Mouse (Mus musculus): ENCODE measurements around the gene 4933405L10Rik. TPM values are rescaled to one million over a fixed set of nuclear protein-coding genes. Genes with fewer than 3 reads are reported as not detected.

4933405L10Rik gene
- total RNA-seq (2021), result not detected
- long read RNA-seq, experiment 1, result 0 reads
- long read RNA-seq, experiment 2, result 0 reads

DNA sequence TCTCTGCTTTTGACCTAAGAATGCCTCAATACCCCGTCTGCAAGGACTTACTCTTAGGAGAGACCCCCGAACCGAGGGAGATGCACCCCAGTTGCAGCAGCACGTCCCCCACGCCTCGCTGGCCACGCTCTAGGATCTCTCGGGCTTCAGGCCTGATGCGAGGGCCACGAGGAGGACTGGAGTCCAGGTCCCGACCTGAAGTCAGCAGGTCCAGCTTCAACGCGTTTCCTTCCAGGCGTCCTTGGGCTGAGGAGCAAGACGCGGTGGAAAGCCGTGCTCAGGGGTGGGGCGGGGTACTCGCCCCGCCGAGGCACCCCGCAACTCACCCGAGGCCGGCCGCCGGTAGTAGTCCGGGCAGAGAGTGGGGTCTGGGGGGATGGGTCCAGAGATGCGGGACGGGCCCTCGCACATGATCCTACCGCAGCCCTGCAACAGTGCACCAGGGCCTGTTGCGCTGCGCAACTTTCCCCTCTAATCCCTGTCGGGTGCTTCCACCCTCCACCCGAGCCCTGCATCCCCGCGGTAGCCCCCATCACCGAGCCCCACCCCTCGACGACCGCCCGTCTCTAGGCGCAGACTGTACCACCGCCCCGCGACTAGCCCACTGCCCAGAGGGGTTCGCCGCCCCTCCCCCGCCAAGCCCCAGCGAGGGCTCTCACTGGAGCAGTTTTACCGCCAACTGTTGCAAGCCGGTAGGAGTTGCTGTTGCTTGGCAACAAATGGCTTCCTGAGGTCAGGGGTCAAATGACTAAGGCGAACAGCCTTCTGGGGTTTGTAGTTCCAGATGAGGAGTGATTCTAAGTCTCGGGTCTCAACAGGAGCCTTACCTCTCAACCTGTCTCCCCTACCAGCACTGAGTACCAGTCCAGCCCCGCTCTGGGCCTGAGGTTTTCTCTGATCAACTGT is at the start of gene 4933405L10Rik, which contains the start of gene Enkd1:
TSS of gene 4933405L10Rik (plus strand) at position 158 of the 906 bp plus-strand sequence.
TSS of gene Enkd1 (minus strand) at position 713 of the 906 bp plus-strand sequence.
- DNase-seq, result peak; percentile 90

DNA sequence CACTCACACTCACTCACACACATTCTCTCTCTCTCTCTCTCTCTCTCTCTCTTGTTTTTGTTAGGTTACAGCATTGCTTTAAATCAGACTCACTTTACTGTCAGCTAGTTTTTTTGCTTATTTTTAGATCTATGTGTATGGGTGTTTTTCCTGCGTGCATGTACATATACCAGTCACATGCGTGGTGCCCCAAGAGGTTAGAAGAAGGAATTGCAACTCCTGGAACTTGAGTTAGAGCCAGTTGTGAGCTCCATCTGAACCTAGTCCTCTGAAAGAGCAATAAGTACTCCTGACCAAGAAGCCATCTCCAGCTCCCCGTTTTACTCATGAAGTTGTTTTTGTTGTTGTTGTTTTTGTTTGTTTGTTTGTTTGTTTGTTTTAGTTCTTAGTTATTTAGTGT is 46.3 kb upstream of the 4933405L10Rik start:
- DNase-seq, result peak; percentile 14

DNA sequence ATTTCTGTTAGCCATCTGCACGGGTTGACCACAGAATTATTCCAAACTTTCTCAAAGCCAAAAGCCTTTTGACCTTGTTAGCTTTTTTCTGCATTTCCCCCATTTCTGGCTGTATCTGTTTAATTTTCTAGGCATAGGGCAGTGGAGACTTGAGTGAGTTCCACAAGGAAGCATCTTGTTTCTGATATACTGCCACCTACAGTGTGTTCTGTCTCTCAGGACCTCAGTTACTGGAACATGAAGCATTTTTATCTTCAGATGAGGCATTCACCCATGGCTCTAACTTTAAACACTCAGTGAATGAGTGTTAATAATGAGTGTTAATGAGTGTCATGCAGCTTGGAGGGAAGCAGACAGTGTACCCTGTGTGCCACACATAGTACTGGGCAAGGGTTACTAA is 29.6 kb upstream of the 4933405L10Rik start:
- no peak for DNase-seq

DNA sequence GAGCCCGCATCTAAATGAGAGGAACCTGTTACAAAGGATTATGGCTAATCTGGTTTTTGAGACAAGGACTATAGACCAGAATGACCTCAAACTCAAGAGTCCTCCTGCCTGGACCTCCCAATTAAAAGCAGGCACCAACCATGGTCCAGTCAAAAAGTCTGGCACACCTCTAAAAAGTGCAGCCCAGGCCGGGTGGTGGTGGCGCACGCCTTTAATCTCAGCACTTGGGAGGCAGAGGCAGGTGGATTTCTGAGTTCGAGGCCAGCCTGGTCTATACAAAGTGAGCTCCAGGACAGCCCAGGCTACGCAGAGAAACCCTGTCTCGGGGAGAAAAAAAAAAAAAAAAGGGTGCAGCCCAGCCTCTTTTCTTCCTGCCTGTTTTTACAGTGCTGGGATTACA is 22.1 kb upstream of the 4933405L10Rik start:
- DNase-seq, result no peak

DNA sequence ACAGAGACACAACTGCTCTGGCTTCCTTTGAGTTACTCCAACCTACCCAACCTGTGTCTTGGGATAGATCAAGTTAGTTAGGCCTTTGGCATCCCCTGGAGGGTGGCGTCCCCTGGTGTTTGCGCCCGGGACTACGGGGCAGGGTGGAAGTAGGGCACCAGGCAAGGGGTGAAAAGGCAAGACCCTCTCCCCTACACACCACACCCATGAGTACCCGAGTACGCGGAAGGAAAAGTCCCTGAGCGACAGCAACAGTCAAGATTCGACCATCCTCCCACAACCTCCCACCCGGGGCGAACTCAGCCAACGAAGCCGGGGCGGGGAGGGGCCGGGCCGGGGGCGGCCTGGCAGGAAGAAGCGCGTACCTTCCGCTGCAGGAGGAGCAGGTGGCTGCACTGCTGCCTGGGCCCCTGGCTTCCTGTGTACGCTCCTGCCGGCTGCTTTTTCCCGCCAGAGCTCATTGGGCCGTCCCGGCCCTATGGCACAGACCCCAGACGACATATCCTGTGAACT is 21.6 kb upstream of the 4933405L10Rik start, which contains the start of gene Carmil2:
TSS of gene Carmil2 (plus strand) at position 479 of the 513 bp plus-strand sequence.
- DNase-seq, result peak; percentile 84

DNA sequence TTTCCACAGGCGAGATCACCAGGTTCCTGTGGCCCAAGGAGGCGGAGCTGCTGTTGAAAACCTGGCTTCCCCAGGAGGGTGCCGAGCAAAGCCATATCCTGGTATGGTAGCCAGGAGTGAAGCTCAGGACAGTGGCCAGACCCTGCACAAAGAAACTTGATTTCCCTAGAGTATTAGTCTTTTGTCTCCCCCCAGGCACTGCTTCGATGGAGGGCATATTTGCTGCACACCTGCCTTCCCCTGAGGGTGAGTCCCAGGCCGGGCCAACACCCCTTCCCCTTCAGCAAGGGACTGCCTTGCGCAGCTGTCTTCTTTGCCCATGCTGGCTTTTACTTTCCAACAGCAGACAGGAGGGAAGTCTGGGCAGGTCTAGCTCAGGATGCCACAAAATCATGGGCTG is 20.9 kb upstream of the 4933405L10Rik start:
- DNase-seq, result no peak

DNA sequence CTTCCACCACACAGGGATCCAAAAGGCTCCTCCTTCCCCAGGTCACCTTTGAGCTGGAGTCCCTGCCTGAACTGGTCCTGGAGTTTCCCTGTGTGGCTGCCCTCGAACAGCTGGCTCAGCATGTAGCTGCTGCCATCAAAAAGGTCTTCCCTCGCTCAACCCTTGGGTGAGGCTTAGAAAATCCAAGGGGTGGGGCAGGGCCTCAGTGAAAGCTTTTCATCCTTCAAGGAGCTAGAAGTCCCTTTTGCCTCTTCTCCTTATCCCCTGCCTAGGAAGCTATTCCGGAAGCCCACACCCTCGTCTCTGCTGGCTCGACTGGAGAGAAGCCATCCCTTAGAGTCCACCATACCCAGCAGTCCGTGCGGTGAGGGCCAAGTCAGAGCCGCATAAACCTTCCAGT is 19.9 kb upstream of the 4933405L10Rik start:
- no peak for DNase-seq

DNA sequence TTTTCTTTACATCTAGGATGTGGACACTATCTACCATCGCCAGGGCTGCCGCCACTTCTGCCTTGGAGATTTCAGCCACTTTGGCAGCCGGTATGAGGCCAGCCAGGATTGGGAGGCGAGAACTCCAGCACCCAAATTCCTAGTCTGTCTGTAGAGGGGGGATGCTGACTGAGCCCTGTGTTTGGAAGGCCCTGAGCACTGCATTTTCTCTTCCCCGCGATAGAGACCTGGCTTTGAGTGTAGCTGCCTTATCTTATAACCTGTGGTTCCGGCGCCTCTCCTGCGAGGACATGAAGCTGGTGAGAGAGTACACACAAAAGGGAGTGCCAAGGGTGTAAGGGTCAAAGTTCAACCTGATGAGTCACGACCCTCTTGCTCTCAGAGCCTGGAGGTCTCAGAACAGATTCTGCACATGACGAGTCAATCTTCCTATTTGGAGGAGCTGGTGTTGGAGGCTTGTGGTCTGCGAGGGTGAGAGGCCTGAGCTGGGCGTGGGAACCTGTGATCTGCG is 19.2 kb upstream of the 4933405L10Rik start:
- DNase-seq, result no peak

DNA sequence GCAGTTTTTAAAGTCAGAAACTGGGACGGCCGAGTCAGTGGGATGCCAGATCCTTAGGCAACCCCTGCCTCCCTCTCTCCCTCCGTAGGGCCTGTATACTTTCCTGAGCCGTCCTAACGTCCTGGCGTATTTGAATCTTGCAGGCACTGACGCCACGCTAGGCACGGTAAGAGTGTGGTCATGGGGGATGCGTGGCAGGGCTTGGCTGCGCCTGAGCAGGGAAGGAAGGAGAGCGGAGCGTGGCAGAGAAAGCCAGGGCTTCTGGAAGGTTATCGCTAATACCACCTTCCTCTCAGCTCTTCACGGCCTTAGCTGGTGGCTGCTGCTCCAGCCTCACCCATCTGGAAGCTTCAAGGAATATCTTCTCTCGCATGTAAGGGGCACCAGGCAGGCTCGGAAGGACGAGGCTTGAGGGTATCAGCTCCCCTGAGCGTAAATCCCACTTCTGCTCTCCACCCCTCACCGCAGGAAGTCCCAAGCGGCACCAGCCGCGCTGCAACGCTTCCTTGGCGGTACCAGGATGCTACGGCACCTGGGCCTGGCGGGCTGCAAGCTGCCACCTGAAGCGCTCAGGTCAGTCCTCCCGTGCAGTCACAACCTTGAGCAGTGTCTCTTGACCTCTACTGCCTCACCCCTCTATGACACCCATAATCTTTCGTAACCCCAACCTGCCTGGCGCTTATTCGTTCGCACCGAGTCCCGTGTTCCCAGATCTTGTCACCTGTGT is 18.0 kb upstream of the 4933405L10Rik start:
- no peak for DNase-seq

DNA sequence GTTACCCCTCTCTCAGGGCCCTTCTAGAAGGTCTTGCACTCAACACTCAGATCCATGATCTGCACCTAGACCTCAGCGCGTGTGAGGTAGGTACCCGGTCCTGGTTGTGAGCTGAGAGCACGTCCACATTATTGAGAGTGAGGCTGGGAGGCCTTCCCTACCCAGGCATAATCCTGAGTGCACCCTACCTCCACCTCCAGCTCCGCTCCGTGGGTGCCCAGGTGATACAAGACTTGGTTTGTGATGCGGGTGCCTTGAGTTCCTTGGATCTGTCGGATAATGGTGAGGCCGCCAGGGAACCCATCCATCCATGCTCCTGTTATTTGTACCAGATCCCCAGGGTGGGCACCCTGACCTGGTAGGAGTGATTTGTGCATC is 17.5 kb upstream of the 4933405L10Rik start:
- no peak for DNase-seq

DNA sequence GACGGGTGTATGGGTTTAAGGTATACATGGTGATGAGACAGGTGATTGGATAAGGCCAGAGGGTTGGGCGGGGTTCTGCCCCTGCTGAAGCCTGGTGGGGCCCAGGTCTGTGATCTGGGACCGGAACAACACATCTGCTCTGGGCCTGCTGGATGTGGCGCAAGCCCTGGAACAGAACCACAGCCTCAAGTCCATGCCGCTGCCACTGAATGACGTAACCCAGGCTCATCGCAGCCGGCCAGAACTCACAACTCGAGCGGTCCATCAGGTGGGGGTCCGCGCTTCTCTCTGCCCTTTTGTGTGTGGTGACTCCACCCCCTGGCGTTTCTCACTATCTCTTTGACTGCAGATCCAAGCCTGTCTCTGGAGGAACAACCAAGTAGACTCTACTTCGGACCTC is 16.5 kb upstream of the 4933405L10Rik start:
- no peak for DNase-seq

DNA sequence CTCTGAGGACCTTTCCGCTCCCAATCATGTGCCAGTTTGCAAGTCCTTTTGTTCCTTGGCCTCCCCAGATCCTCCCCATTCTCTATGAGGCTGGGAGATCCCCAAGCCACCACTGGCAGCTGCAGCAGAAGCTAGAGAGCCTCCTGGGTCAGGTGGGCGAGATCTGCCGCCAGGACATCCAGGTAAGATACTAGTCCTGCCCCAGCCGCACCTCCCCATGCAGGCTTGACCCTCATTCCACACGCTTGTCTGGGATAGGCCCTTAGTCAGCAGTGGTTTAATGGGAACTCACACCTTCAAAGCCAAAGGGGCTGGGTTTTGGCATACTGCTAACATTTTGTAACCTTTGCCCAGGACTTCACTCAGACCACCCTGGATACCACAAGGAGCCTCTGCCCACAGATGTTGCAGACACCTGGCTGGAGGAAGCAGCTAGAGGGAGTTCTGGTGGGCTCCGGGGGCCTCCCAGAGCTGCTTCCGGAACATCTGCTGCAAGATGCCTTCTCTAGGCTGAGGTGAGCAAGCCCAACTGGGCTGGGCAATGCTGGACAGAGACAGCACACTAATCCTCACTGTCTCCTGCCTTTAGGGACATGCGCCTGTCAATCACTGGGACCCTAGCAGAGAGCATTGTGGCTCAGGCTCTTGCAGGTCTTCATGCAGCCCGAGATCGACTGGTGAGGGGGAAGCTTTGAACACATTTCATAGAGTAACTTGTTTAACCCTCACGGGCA is 14.8 kb upstream of the 4933405L10Rik start:
- no peak for DNase-seq

DNA sequence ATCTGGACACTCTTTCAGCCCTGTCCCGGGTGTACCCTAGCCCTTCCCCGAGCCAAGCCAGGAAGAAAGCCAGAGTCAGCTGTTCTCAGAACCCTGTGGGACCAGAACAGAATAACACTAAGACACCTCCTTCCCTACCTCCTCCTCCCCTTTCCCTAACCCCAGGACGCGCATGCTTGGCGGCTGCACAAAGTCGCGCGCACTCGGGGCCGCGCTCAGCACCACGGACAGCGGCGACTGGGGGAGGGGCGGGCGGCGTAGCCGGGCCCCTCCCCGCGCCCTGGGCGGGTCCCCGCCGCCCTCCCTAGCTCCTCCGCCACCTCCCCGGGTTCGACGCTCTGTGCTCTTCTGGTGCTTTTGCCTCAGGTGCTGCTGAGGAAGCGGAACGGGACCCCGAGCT is 13.8 kb upstream of the 4933405L10Rik start:
- peak; percentile 91 for DNase-seq

DNA sequence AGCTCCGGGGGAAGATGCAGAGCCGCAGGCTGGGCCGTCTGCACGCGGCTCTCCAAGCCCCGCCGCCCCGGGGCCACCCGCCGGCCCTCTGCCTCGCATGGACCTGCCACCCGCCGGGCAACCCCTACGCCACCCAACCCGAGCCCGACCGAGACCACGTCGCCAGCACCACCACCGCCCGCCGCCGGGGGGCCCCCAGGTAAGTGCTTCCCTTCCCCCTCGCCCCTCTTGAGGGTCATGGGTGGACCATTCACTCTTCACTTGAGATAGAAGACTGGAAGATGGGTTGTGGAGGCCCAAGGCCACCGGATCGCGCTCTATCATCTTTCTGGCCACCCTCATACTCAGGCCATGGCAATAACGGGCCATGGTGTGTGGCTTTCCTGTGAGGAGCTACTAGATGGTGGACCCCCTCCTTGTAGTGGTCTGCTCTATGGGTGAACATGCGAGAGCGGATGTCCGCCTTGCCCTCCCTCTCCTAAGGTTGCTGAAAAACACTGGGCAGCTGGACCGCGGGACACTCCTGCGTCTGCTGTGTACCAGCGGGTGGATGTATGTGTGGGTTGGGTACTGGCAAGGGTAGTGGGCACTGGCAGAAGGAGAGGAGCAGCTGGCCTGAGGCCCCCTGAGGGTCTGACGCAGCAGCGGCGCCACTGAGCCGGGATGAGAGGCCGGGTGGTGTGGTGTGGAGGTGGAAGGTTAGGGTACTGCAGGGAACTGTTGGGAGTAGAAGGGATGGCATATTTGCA is 13.2 kb upstream of the 4933405L10Rik start:
- no peak for DNase-seq

DNA sequence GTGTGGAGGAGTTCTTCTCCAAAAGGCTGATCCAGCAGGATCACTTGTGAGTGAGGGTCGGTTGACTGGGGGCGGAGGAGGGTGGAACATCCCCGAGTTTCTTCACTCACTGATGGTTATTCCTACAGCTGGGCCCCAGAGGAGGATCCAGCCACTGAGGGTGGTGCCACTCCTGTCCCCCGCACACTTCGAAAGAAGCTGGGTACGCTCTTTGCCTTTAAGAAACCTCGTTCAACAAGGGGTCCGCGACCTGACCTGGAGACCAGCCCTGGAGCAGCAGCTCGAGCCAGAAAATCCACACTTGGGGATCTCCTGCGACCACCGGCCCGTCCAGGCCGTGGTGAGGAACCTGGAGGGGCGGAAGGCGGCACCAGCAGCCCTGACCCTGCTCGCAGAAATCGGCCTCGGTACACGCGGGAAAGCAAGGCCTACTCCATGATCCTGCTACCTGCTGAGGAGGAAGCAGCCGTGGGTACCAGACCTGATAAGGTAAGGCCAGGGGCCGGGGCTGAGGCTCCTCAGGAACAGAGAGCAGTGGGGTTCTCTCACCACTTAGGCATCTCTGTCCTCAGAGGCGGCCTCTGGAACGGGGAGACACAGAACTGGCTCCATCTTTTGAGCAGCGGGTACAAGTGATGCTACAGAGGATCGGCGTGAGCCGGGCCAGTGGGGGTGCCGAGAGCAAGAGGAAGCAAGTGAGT is 12.2 kb upstream of the 4933405L10Rik start:
- no peak for DNase-seq

DNA sequence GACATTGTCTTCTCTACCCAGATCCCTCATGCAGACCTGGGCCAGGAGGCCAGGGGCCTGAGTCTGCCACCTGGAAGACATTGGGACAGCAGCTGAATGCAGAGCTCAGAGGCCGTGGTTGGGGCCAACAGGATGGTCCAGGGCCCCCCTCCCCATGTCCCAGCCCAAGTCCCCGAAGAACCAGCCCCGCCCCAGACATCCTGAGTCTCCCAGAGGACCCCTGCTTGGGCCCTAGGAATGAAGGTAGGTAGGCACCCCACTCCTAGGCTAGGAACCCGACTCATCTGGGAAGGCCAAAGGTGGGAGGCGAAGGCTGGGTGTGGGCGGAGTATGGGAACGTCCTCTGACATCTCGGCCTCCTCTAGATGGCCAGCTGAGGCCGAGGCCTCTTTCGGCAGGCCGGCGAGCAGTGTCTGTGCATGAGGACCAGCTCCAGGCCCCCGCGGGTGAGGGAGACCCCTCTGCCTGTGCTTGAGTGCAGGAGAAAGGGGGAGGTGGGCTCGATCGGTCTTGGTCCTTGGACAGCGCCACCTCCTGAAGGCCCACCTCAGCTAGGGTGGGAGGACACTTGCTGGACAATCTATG is 10.2 kb upstream of the 4933405L10Rik start:
- no peak for DNase-seq

DNA sequence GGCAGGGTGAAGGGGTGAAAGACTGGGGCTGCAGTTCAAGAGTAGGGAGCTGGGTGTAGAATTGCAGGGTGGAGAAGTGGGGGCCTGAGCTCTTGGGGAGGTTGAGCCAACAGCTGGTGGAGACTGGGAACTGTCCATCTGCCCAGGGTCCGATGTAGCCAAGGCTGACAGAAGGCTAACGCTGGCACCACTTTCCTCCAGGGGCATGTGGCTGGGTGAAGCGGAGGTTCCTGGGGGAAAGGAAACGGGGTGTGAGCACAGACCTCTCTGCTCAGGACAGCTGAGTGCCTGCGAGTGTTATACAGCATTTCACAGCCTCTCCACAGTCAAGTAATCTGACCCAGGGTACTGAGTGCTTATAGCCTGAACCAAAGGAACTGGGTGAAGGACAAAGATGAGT is 8.7 kb upstream of the 4933405L10Rik start:
- DNase-seq, result no peak

DNA sequence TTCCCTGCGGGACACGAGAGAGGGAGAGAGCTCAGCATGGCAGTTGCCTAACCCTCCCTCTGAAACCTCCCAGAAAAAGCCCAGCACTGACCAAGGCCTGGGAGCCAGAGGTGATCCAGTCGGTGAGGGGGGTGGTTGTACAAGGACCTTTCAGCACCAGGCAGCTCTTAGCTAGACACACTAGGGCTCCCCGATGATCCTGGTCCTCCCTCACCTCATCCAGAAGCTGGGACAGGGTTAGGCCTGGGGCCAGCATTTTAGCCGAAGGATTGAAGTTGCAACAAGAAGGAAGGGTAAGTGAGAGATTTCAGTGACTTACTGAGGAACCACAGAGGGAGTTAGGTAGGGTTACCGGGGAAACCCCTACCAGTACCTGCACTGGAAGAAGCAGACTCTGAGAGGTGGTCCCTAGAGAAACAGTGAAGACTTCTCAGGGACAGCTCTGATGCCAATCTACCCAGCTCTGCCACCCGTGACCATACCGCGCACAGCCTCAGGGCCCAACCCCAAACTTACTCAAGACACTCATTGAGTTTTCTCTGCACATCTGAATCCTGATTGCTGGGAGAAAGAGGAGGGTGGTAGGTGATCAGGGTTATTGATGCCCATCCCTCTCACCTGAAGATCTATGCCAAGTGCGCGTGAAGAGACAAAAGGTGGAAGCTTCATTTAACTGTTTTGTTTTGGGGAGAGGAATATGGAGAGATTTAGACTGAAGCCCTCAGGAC is 7.8 kb upstream of the 4933405L10Rik start:
- no peak for DNase-seq

DNA sequence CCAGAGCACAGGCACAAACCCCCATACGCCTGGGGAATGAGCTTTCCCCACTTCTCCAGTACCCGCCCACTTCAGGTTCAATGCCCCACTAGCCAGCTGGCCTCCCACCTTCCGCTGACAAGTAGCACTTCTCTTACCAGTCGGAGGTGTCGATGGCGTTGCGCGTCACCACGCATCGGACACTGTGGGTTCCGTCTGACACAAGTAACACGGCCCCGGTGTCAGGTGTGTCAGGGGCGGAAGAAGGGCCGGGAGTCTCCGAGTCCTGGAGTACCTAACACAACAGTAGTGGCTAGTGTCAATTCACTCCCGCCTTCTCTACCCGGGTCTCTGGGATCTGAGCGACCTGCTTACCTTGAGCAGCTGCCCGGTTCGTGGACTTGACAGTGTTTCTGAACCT is 6.9 kb upstream of the 4933405L10Rik start:
- DNase-seq, result no peak

Measured in adrenal gland, postnatal 10 days (tissue).